Mouse (Mus musculus) kidney, embryonic 15.5 days (tissue): ENCODE measurements around the gene Sall4. TPM values are rescaled to one million over a fixed set of nuclear protein-coding genes. Genes with fewer than 3 reads are reported as not detected.
"Not testable (repeated sequence)": the region's sequence is repeated elsewhere in the genome, so short reads cannot be mapped to it uniquely, and the experiment has no call there.

ENCODE experiments used
- ATAC-seq: fragments of 200-750 bp; cut with Nextera tagmentation; replicated peaks from 2 replicates; pipeline ENCODE4 v1.8.0; 2017; ENCODE audit warnings: moderate TSS enrichment; ENCODE audit not compliant: low FRiP score
- H3K27ac ChIP-seq: fragments of 300-500 bp; sonication (generic); 2 replicates; pipeline ENCODE4 v1.5.1; 2015; ENCODE audit warnings: mild to moderate bottlenecking, inconsistent platforms
- H3K27me3 ChIP-seq: fragments of 300-500 bp; sonication (generic); 2 replicates; pipeline ENCODE4 v1.6.1; 2015; ENCODE audit warnings: inconsistent platforms
- H3K36me3 ChIP-seq: fragments of 300-500 bp; sonication (generic); 2 replicates; pipeline ENCODE4 v1.6.1; 2015; ENCODE audit warnings: inconsistent platforms
- H3K4me1 ChIP-seq: fragments of 300-500 bp; sonication (generic); 2 replicates; pipeline ENCODE4 v1.6.1; 2015; ENCODE audit warnings: inconsistent platforms
- H3K4me2 ChIP-seq: fragments of 300-500 bp; sonication (generic); 2 replicates; pipeline ENCODE4 v1.6.1; 2015; ENCODE audit warnings: moderate library complexity, mild to moderate bottlenecking, inconsistent platforms
- H3K4me3 ChIP-seq: fragments of 300-500 bp; sonication (generic); replicated peaks from 2 replicates; pipeline ENCODE4 v1.5.1; 2015; ENCODE audit warnings: mild to moderate bottlenecking, inconsistent platforms
- H3K9ac ChIP-seq: fragments of 300-500 bp; sonication (generic); 2 replicates; pipeline ENCODE4 v1.6.1; 2015; ENCODE audit warnings: mild to moderate bottlenecking, inconsistent platforms
- H3K9me3 ChIP-seq: fragments of 300-500 bp; sonication (generic); replicated peaks from 2 replicates; pipeline ENCODE4 v1.6.1; 2016; ENCODE audit warnings: inconsistent platforms
- WGBS: fragments of 180-500 bp; shearing (Covaris S2); methylation state at CpG from one replicate; pipeline ENCODE4 v1.1.7; 2015; ENCODE audit warnings: mixed read lengths; 5-methylcytosine and 5-hydroxymethylcytosine counted together
- polyA plus RNA-seq: library from polyadenylated mRNA; unstranded; fragments of >200 nt; fragmentation: Nextera tagmentation; extraction: Ambion mirVana; gene quantifications from 2 replicates; pipeline ENCODE4 v1.2.1, GENCODE M21; 2015

Sall4 gene
- polyA plus RNA-seq, 1 experiment from 2014 or later, result 0.35 TPM

- ATAC-seq, result no peak
- no peaks in the 10 kb centered on the region for H3K9me3 ChIP-seq
- WGBS, result 63% methylated on average over 8 of the region's 8 CpGs
- peaks cover 77% of the 10 kb centered on the region for H3K27me3 ChIP-seq
- H3K4me2 ChIP-seq, result no peak overlapping the region
- no peak overlapping the region for H3K27ac ChIP-seq
- H3K9ac ChIP-seq, result no peak overlapping the region
- no peak overlapping the region for H3K4me3 ChIP-seq
- H3K4me1 ChIP-seq, result peaks cover 27% of the 10 kb centered on the region
- no peaks in the 10 kb centered on the region for H3K36me3 ChIP-seq
Measured at GRCm38 (mm10) chr2:168769259-168769658, 1.5 kb upstream of the Sall4 start.

- Histone ChIP-seq H3K27ac (no peak overlapping the region), H3K9me3 (no peaks in the 10 kb centered on the region), H3K27me3 (peaks cover 97% of the 10 kb centered on the region), H3K9ac (no peak overlapping the region), H3K4me2 (peak overlapping the region; percentile 86), H3K36me3 (no peaks in the 10 kb centered on the region), H3K4me1 (peaks cover 35% of the 10 kb centered on the region), H3K4me3 (peak overlapping the region; percentile 47)
- ATAC-seq, result peak; percentile 60; the same call in 1 of the 2 replicates
- under 1% methylated on average over 52 of the region's 52 CpGs for WGBS
Measured at GRCm38 (mm10) chr2:168766538-168767361, 993 bp downstream of the Sall4 start.

GRCm38 (mm10) chr2:168765696-168766537, 1.8 kb downstream of the Sall4 start:
- under 1% methylated on average over 64 of the region's 65 CpGs for WGBS
- Histone ChIP-seq H3K4me2 (peak overlapping the region; percentile 86), H3K36me3 (no peaks in the 10 kb centered on the region), H3K4me3 (peak overlapping the region; percentile 47), H3K9ac (peak overlapping the region; percentile 22; the same call in 1 of the 2 replicates), H3K27ac (no peak overlapping the region), H3K4me1 (peaks cover 35% of the 10 kb centered on the region), H3K9me3 (no peaks in the 10 kb centered on the region), H3K27me3 (peaks cover 99% of the 10 kb centered on the region)
- ATAC-seq, result no peak

GRCm38 (mm10) chr2:168765065-168765681, 2.6 kb downstream of the Sall4 start:
- Histone ChIP-seq H3K4me1 (peaks cover 35% of the 10 kb centered on the region), H3K9ac (no peak overlapping the region), H3K36me3 (no peaks in the 10 kb centered on the region), H3K4me2 (peak overlapping the region; percentile 86), H3K9me3 (no peaks in the 10 kb centered on the region), H3K27me3 (peaks cover 94% of the 10 kb centered on the region), H3K27ac (no peak overlapping the region), H3K4me3 (peak overlapping the region; percentile 47)
- 1% methylated on average over 32 of the region's 32 CpGs for WGBS
- peak; percentile 49; the same call in 1 of the 2 replicates for ATAC-seq

- peaks cover 35% of the 10 kb centered on the region for H3K4me1 ChIP-seq
- ATAC-seq, result no peak
- no peak overlapping the region for H3K9ac ChIP-seq
- no peak overlapping the region for H3K4me2 ChIP-seq
- H3K27ac ChIP-seq, result no peak overlapping the region
- 15% methylated on average over 9 of the region's 9 CpGs for WGBS
- no peaks in the 10 kb centered on the region for H3K9me3 ChIP-seq
- peaks cover 87% of the 10 kb centered on the region for H3K27me3 ChIP-seq
- H3K36me3 ChIP-seq, result no peaks in the 10 kb centered on the region
- no peak overlapping the region for H3K4me3 ChIP-seq
Measured at GRCm38 (mm10) chr2:168764460-168764867, 3.3 kb downstream of the Sall4 start.

- H3K4me3 ChIP-seq, result no peak overlapping the region
- H3K4me1 ChIP-seq, result peaks cover 35% of the 10 kb centered on the region
- H3K27ac ChIP-seq, result no peak overlapping the region
- no peak for ATAC-seq
- no peaks in the 10 kb centered on the region for H3K36me3 ChIP-seq
- no peak overlapping the region for H3K9ac ChIP-seq
- H3K4me2 ChIP-seq, result no peak overlapping the region
- peaks cover 80% of the 10 kb centered on the region for H3K27me3 ChIP-seq
- WGBS, result 12% methylated on average over 7 of the region's 7 CpGs
- no peaks in the 10 kb centered on the region for H3K9me3 ChIP-seq
Measured at GRCm38 (mm10) chr2:168763785-168764184, 4.0 kb downstream of the Sall4 start.

- 0 out of 2 replicates have a peak overlapping the region, but pooled peaks have one; percentile 5 for H3K4me2 ChIP-seq
- peaks cover 33% of the 10 kb centered on the region for H3K4me1 ChIP-seq
- no peak for ATAC-seq
- H3K4me3 ChIP-seq, result no peak overlapping the region
- H3K9me3 ChIP-seq, result no peaks in the 10 kb centered on the region
- H3K27ac ChIP-seq, result no peak overlapping the region
- H3K36me3 ChIP-seq, result no peaks in the 10 kb centered on the region
- 2% methylated on average over 12 of the region's 12 CpGs for WGBS
- H3K27me3 ChIP-seq, result peaks cover 67% of the 10 kb centered on the region
- no peak overlapping the region for H3K9ac ChIP-seq
Measured at GRCm38 (mm10) chr2:168762411-168762815, 5.3 kb downstream of the Sall4 start.

GRCm38 (mm10) chr2:168761954-168762353, 5.8 kb downstream of the Sall4 start:
- Histone ChIP-seq H3K9me3 (no peaks in the 10 kb centered on the region), H3K4me3 (no peak overlapping the region), H3K4me2 (0 out of 2 replicates have a peak overlapping the region, but pooled peaks have one; percentile 5), H3K27me3 (peaks cover 62% of the 10 kb centered on the region), H3K36me3 (no peaks in the 10 kb centered on the region), H3K9ac (no peak overlapping the region), H3K27ac (no peak overlapping the region), H3K4me1 (peaks cover 29% of the 10 kb centered on the region)
- ATAC-seq, result no peak
- 18% methylated on average over 4 of the region's 4 CpGs for WGBS

- WGBS, result 86% methylated on average over 9 of the region's 9 CpGs
- Histone ChIP-seq H3K9ac (no peak overlapping the region), H3K27me3 (peaks cover 54% of the 10 kb centered on the region), H3K9me3 (no peaks in the 10 kb centered on the region), H3K4me1 (peaks cover 21% of the 10 kb centered on the region), H3K4me3 (no peak overlapping the region), H3K36me3 (no peaks in the 10 kb centered on the region), H3K27ac (no peak overlapping the region), H3K4me2 (no peak overlapping the region)
- ATAC-seq, result no peak
Measured at GRCm38 (mm10) chr2:168761141-168761540, 6.6 kb downstream of the Sall4 start.

GRCm38 (mm10) chr2:168744406-168744805, 23.3 kb downstream of the Sall4 start:
- WGBS, result 89% methylated on average over 10 of the region's 10 CpGs
- H3K36me3 ChIP-seq, H3K27me3 ChIP-seq: not testable (repeated sequence)

GRCm38 (mm10) chr2:168742649-168743048, 25.1 kb downstream of the Sall4 start:
- Histone ChIP-seq H3K27me3 (peaks cover 3% of the 10 kb centered on the region; the same call in 1 of the 2 replicates), H3K4me1 (peaks cover 13% of the 10 kb centered on the region; the same call in 1 of the 2 replicates), H3K27ac (no peak overlapping the region), H3K4me2 (peak overlapping the region; percentile 94; the same call in 1 of the 2 replicates), H3K9me3 (no peaks in the 10 kb centered on the region), H3K9ac (no peak overlapping the region), H3K36me3 (no peaks in the 10 kb centered on the region), H3K4me3 (peak overlapping the region; percentile 86)
- no peak for ATAC-seq
- WGBS, result 18% methylated on average over 7 of the region's 7 CpGs

More at GRCm38 (mm10) chr2:168744406-168744805, 23.3 kb downstream of the Sall4 start:
- H3K27ac ChIP-seq, H3K4me3 ChIP-seq, H3K9ac ChIP-seq, H3K4me2 ChIP-seq, H3K9me3 ChIP-seq, ATAC-seq: not testable (repeated sequence)
- peaks cover 13% of the 10 kb centered on the region; the same call in 1 of the 2 replicates for H3K4me1 ChIP-seq
